Mouse (Mus musculus) bone marrow macrophage, adult 2 months (primary cell): ENCODE data around the gene Arl1.
"Not testable (repeated sequence)": the region's sequence is repeated elsewhere in the genome, so short reads cannot be mapped to it uniquely, and the experiment has no call there.

ENCODE experiments used
- CTCF ChIP-seq: IDR thresholded peaks from 2 replicates; pipeline ENCODE4 v1.5.1; 2012; ENCODE audit warnings: low read depth, mild to moderate bottlenecking, low read length, moderate library complexity
- POLR2A ChIP-seq: IDR thresholded peaks from 2 replicates; pipeline ENCODE4 v1.6.1; 2012; ENCODE audit warnings: mild to moderate bottlenecking, low read depth, low read length, borderline replicate concordance

DNA sequence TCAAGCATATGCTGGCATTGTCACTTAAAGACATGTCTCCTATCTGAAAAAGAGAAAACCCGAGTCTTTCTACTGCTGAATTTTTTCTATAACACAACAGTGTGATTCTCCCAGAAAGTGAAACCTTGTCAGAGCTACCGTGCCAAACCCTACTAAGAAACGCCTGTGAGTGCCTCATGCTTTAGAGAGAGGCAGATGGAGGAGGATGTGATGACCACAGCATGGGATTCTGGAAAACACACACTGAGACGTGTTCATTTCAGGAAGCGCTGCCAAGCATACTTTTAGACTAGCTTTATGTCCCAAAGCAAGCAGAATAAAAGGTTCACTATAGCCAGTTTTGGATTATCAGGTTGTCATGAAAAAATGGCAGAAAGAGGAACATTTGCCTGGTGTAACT is 42.3 kb downstream of the Arl1 start:
- TF ChIP-seq POLR2A, CTCF: not testable (repeated sequence)
